Mouse (Mus musculus) neutrophil, adult 65 days (primary cell): Measurements from ENCODE around the gene Ifit3. TPM values are rescaled to one million over a fixed set of nuclear protein-coding genes. Genes with fewer than 3 reads are reported as not detected.

ENCODE experiments used
- total RNA-seq: library from RNA; stranded (reverse); gene quantifications from 2 replicates; pipeline ENCODE4 v1.2.4, GENCODE M21; 2023

The Ifit3 gene
- 4.7 and 15.4 TPM in 2 replicates for total RNA-seq

GRCm38 (mm10) chr19:34583126-34583766 lies at the start of gene Ifit3:
Ifit3 (plus strand) TSS chr19:34583531.

GRCm38 (mm10) chr19:34550534-34551223 lies 32.7 kb upstream of the Ifit3 start, which contains the start of gene Ifit2:
Ifit2 (plus strand) TSS chr19:34550694.

GRCm38 (mm10) chr19:34601888-34602287 lies 18.6 kb downstream of the Ifit3 start, which contains the start of gene Ifit1bl1:
Ifit1bl1 (minus strand) TSS chr19:34601956.

GRCm38 (mm10) chr19:34607237-34608051 lies 24.1 kb downstream of the Ifit3 start, which contains the start of gene Ifit3b:
Ifit3b (plus strand) TSS chr19:34607970.

Other genes with a start within 250 kb of the Ifit3 start
- not detected in 2 replicates for gene Ch25h, start 108.4 kb upstream of the Ifit3 start, total RNA-seq
- gene Lipa, start 56.1 kb upstream of the Ifit3 start, total RNA-seq = 54.6 and 68.1 TPM in 2 replicates
- gene Ifit2, start 32.8 kb upstream of the Ifit3 start, total RNA-seq = 3.1 and 5.1 TPM in 2 replicates
- 0.69 and 1.00 TPM in 2 replicates for gene Ifit1bl1, start 18.4 kb downstream of the Ifit3 start, total RNA-seq
- gene Ifit3b, start 24.4 kb downstream of the Ifit3 start, total RNA-seq = 1.6 and 5.9 TPM in 2 replicates
- 11.5 and 12.0 TPM in 2 replicates for gene Ifit1bl2, start 57.2 kb downstream of the Ifit3 start, total RNA-seq
- gene Ifit1, start 57.3 kb downstream of the Ifit3 start, total RNA-seq = 2.2 and 7.9 TPM in 2 replicates
- gene Slc16a12, start 163.8 kb downstream of the Ifit3 start, total RNA-seq = not detected in 2 replicates